Mouse (Mus musculus) MEL (cell line): Measurements from ENCODE around the gene Swt1.

Experiments
- CTCF ChIP-seq, 3 experiments: IDR thresholded peaks in 2 of 3; conservative IDR thresholded peaks in 1 of 3; 2 replicates each; pipeline ENCODE4 v1.5.1; 2011 to 2012; ENCODE audit warnings: low read length in 3 of 3, low read depth in 2 of 3, mild to moderate bottlenecking in 2 of 3, improper control_type of control experiment in 1 of 3, inconsistent platforms in 1 of 3, mixed read lengths in 1 of 3, moderate library complexity in 1 of 3; ENCODE audit not compliant: control insufficient read depth in 1 of 3, insufficient read depth in 1 of 3, poor library complexity in 1 of 3, severe bottlenecking in 1 of 3
- JUND ChIP-seq: IDR thresholded peaks from 2 replicates; pipeline ENCODE4 v1.6.1; 2011; ENCODE audit warnings: low read depth, mild to moderate bottlenecking, improper control_type of control experiment, low read length
- POLR2A ChIP-seq, 2 experiments: IDR thresholded peaks; 2 replicates each; pipeline ENCODE4 v1.6.1; 2011 to 2012; ENCODE audit warnings: low read length in 2 of 2, mild to moderate bottlenecking in 2 of 2, control low read depth in 1 of 2, improper control_type of control experiment in 1 of 2, low read depth in 1 of 2, moderate library complexity in 1 of 2; ENCODE audit not compliant: control insufficient read depth in 1 of 2, insufficient read depth in 1 of 2, poor library complexity in 1 of 2
- ZC3H11A ChIP-seq: IDR thresholded peaks from 2 replicates; pipeline ENCODE4 v1.6.1; 2012; ENCODE audit warnings: low read depth, mild to moderate bottlenecking, inconsistent platforms, low read length, improper control_type of control experiment

GRCm38 (mm10) chr1:151429316-151429715, 1.1 kb upstream of the Swt1 start:
- TF ChIP-seq CTCF (IDR thresholded peaks at IDR 0.05 in 2 of 3, conservative IDR thresholded peaks at IDR 0.05 in 1 of 3; ENCODE audit: control insufficient read depth in 1 of 3, insufficient read depth in 1 of 3, low read depth in 2 of 3, low read length in 3 of 3, poor library complexity in 1 of 3, severe bottlenecking in 1 of 3) (no peak), JUND (no peak), POLR2A (IDR thresholded peaks at IDR 0.05; ENCODE audit: control insufficient read depth in 1 of 2, insufficient read depth in 1 of 2, low read depth in 1 of 2, low read length in 2 of 2, poor library complexity in 1 of 2) (no peak), ZC3H11A (no peak)
